Mouse (Mus musculus) erythroblast, embryonic 14.5 days (primary cell): ENCODE data around the gene Slc2a10.

Experiments
- GATA1 ChIP-seq: IDR thresholded peaks from 2 replicates; pipeline ENCODE4 v1.6.1; 2012; ENCODE audit warnings: low read length, inconsistent platforms, mixed read lengths
- TAL1 ChIP-seq: IDR thresholded peaks from 3 replicates; pipeline ENCODE4 v1.6.1; 2012; ENCODE audit warnings: low read length, inconsistent platforms, mixed read lengths

DNA sequence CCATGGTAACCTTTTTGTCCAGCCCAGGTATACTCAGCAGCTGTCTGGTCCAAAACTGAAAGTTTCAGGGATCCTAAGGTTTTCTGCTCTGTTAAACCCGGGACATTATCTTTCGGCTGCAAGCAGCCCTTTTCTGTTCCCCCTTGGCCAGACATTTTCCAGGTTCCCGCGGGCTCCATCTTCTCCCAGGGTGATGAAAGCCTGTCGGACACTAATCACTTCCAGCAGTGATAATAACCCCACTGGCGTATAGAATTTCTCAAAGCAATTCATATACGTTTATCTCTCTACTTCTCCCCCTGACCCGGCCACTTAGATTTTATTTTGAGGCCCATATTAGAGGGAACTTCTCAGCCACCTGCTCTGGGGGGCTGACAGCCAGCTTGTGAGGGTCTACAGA lies 42.8 kb downstream of the Slc2a10 start:
- no peak for TF ChIP-seq GATA1
- no peak for TF ChIP-seq TAL1
